ENCODE assay signal across 9 mouse cellular contexts in the genomic region with DNA sequence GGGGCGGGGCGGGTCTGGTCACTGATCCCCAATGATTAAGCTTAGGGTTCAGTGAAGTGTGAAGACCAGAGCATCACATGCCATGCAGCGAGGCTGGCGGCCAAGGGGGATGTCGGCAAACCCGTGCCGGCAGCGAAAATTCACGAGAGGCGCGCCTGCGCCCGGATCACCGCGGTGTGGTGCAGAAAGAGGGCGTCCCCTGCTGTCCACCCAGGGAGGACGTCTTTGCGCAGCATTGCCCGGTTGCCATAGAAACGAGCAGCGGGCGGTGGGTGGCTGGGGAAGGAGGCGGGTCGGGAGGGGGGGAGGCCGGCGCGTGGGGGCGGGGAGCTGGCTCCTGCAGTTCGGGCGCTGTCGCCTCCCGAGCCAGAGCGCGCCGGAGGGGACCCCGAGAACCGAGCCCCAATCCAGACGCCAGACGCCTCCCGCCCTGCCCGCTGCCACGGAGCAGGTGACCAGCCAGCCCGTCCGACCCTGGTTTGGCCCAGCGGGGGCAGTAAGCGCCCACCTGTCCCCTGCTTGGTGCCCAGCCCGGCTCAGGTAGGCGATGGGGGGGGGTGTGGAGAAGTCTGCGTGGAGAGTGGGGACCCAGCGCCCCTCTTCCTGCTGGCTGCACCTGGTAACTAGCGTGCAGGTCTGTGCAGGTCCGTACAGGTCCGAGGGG. TPM values are rescaled to one million over a fixed set of nuclear protein-coding genes. Genes with fewer than 3 reads are reported as not detected.
A peak's percentile ranks its signal among the peaks of the same experiment; 100 is the strongest.
DNase-seq lines count a peak whose midpoint lies in the region; ATAC-seq and TF ChIP-seq lines count a peak whose summit lies in the region.
"Had no signal": no experiment of that assay in that cellular context is flagged by ENCODE, and none has a peak within 500 bp of the region (broad histone marks: within the 10 kb centered on the region; RNA-seq: fewer than 3 reads in every experiment).

No protein-coding gene starts in this region.

- peaks cover 50% of the 10 kb centered on the region for H3K4me1 ChIP-seq in cerebellum, adult 2 months (ENCODE audit: control insufficient read depth, insufficient read depth, low read length)
- no peaks in the 10 kb centered on the region for H3K4me1 ChIP-seq in forebrain, postnatal 0 days (ENCODE audit: insufficient read depth)
- peaks cover 21% of the 10 kb centered on the region for H3K4me1 ChIP-seq in midbrain, embryonic 13.5 days (replicated peaks)
- peaks cover 4% of the 10 kb centered on the region; the same call in 1 of the 2 replicates for H3K4me1 ChIP-seq in stomach, embryonic 16.5 days (ENCODE audit: control insufficient read depth, insufficient read depth, low read length)

- H3K9me3 ChIP-seq in forebrain, postnatal 0 days (ENCODE audit: low read length), result 0 out of 2 replicates have a peak, but pooled peaks cover 4% of the 10 kb centered on the region
- no peaks in the 10 kb centered on the region for H3K9me3 ChIP-seq in midbrain, embryonic 13.5 days
- no peaks in the 10 kb centered on the region for H3K9me3 ChIP-seq in stomach, embryonic 16.5 days (replicated peaks; ENCODE audit: control insufficient read depth, low read length)

- under 1% methylated on average over 49 of the region's 53 CpGs for WGBS in cerebellum, adult 2 months
- 2% methylated on average over 44 of the region's 53 CpGs for WGBS in forebrain, postnatal 0 days
- WGBS in midbrain, embryonic 13.5 days, result under 1% methylated on average over 48 of the region's 53 CpGs
- WGBS in stomach, embryonic 16.5 days, result under 1% methylated on average over 51 of the region's 53 CpGs

- intact Hi-C loops in gastrocnemius, postnatal 14 days (cut with DNase I; ENCODE audit: low total_unique reads), result no loop called here
- intact Hi-C loops in left cerebral cortex, postnatal 4 days (cut with DNase I), result no loop called here

- DNase-seq in gastrocnemius, postnatal 14 days, result peak; percentile 54
- no peak for DNase-seq in gastrocnemius, adult 8-10 months (ENCODE audit: low spot score in 2 of 2)
- peak; percentile 74 to 78 for DNase-seq in cerebellum, adult 2 months
- DNase-seq in forebrain, postnatal 0 days, result peak; percentile 91
- DNase-seq in kidney, adult 11 months, result peak; percentile 23
- peak; percentile 91 for DNase-seq in left cerebral cortex, postnatal 4 days

- peak overlapping the region; percentile 79 for H3K9ac ChIP-seq in forebrain, postnatal 0 days
- H3K9ac ChIP-seq in midbrain, embryonic 13.5 days (replicated peaks), result peak overlapping the region; percentile 77
- H3K9ac ChIP-seq in stomach, embryonic 16.5 days (ENCODE audit: low read length), result peak overlapping the region; percentile 54

- ATAC-seq in forebrain, postnatal 0 days, result peak; percentile 90
- peak; percentile 71 for ATAC-seq in midbrain, embryonic 13.5 days
- ATAC-seq in stomach, embryonic 16.5 days (ENCODE audit: insufficient read depth, low FRiP score), result peak; percentile 31; the same call in 1 of the 2 replicates

- TF ChIP-seq POLR2A in cerebellum, adult 2 months (IDR thresholded peaks at IDR 0.05; ENCODE audit: borderline replicate concordance, insufficient read depth, low read length), result no peak

- H3K27me3 ChIP-seq in cerebellum, adult 2 months (ENCODE audit: control insufficient read depth, insufficient read depth, low read length), result no peaks in the 10 kb centered on the region
- H3K27me3 ChIP-seq in forebrain, postnatal 0 days (ENCODE audit: insufficient read depth, low read length), result no peaks in the 10 kb centered on the region
- peaks cover 43% of the 10 kb centered on the region for H3K27me3 ChIP-seq in midbrain, embryonic 13.5 days
- H3K27me3 ChIP-seq in stomach, embryonic 16.5 days (ENCODE audit: control insufficient read depth, insufficient read depth, low read length), result peaks cover 32% of the 10 kb centered on the region

- peak overlapping the region; percentile 37 for H3K4me3 ChIP-seq in cerebellum, adult 2 months (replicated peaks; ENCODE audit: insufficient read depth, low read depth, low read length)
- peak overlapping the region; percentile 61 for H3K4me3 ChIP-seq in forebrain, postnatal 0 days (ENCODE audit: low read depth, low read length)
- H3K4me3 ChIP-seq in midbrain, embryonic 13.5 days (replicated peaks), result peak overlapping the region; percentile 61
- peak overlapping the region; percentile 40 for H3K4me3 ChIP-seq in stomach, embryonic 16.5 days (replicated peaks; ENCODE audit: low read length)

- peak; percentile 54; the same call in 1 of the 2 replicates for TF ChIP-seq CTCF in cerebellum, adult 2 months (IDR thresholded peaks at IDR 0.05; ENCODE audit: borderline replicate concordance, insufficient read depth, low read depth, low read length)
- TF ChIP-seq CTCF in forebrain, postnatal 0 days (IDR thresholded peaks at IDR 0.05; ENCODE audit: low read depth), result peak; percentile 82

- peak overlapping the region; percentile 24; the same call in 1 of the 2 replicates for H3K27ac ChIP-seq in cerebellum, adult 2 months (ENCODE audit: insufficient read depth, low read length)
- 0 out of 2 replicates have a peak overlapping the region, but pooled peaks have one; percentile 45 for H3K27ac ChIP-seq in forebrain, postnatal 0 days (ENCODE audit: low read depth, low read length)
- no peak overlapping the region for H3K27ac ChIP-seq in midbrain, embryonic 13.5 days
- no peak overlapping the region for H3K27ac ChIP-seq in stomach, embryonic 16.5 days (ENCODE audit: low read length)

- no peaks in the 10 kb centered on the region for H3K36me3 ChIP-seq in forebrain, postnatal 0 days (ENCODE audit: insufficient read depth)
- no peaks in the 10 kb centered on the region for H3K36me3 ChIP-seq in midbrain, embryonic 13.5 days
- H3K36me3 ChIP-seq in stomach, embryonic 16.5 days (ENCODE audit: control insufficient read depth, insufficient read depth, low read length), result no peaks in the 10 kb centered on the region

- H3K4me2 ChIP-seq in forebrain, postnatal 0 days (ENCODE audit: low read depth), result peak overlapping the region; percentile 97
- peak overlapping the region; percentile 96 for H3K4me2 ChIP-seq in midbrain, embryonic 13.5 days (replicated peaks)
- H3K4me2 ChIP-seq in stomach, embryonic 16.5 days (ENCODE audit: low read depth, low read length), result peak overlapping the region; percentile 67

RNA-seq across cellular contexts. Expression of a gene that starts 29.7 kb away (rescaled TPM):
- under 1 TPM; 0.13 to 0.23 TPM for total RNA-seq in gastrocnemius, postnatal 14 days (2021)
- under 1 TPM in 2 of 4 experiments, not detected in 2; 0.15 to 0.51 TPM for total RNA-seq in gastrocnemius, adult 8-10 months (2022)
- polyA plus RNA-seq in cerebellum, adult 2 months (2012; rRNA removed), result 228 and 244 TPM in 2 replicates
- 29.3 and 38.7 TPM in 2 replicates for total RNA-seq in forebrain, postnatal 0 days (2014; rRNA removed)
- 42.5 and 62.5 TPM in 2 replicates for polyA plus RNA-seq in forebrain, postnatal 0 days (2015; fragmentation: Nextera tagmentation; extraction: Ambion mirVana)
- total RNA-seq in left cerebral cortex, postnatal 4 days (2021), result 10 to 100 TPM; 66.7 to 77.1 TPM
- polyA plus RNA-seq in midbrain, embryonic 13.5 days (2015; fragmentation: Nextera tagmentation; extraction: Ambion mirVana), result 19.9 and 23.6 TPM in 2 replicates
- 1.2 and 1.6 TPM in 2 replicates for polyA plus RNA-seq in stomach, embryonic 16.5 days (2015; fragmentation: Nextera tagmentation; extraction: Ambion mirVana)
- polyA plus RNA-seq: C2C12 had no signal

RNA-seq across cellular contexts. Expression of a gene that starts 43.7 kb away (rescaled TPM):
- total RNA-seq in gastrocnemius, postnatal 14 days (2021), result under 1 TPM; 0.33 to 0.47 TPM
- not detected for total RNA-seq in gastrocnemius, adult 8-10 months (2022)
- 1.2 and 1.3 TPM in 2 replicates for polyA plus RNA-seq in cerebellum, adult 2 months (2012; rRNA removed)
- total RNA-seq in forebrain, postnatal 0 days (2014; rRNA removed), result 2.3 and 3.5 TPM in 2 replicates
- polyA plus RNA-seq in forebrain, postnatal 0 days (2015; fragmentation: Nextera tagmentation; extraction: Ambion mirVana), result 1.5 and 2.3 TPM in 2 replicates
- total RNA-seq in left cerebral cortex, postnatal 4 days (2021), result 1 to 10 TPM; 2.8 to 5.8 TPM
- polyA plus RNA-seq in midbrain, embryonic 13.5 days (2015; fragmentation: Nextera tagmentation; extraction: Ambion mirVana), result 0.90 and 1.3 TPM in 2 replicates
- polyA plus RNA-seq in stomach, embryonic 16.5 days (2015; fragmentation: Nextera tagmentation; extraction: Ambion mirVana), result 22.5 and 28.4 TPM in 2 replicates
- polyA plus RNA-seq: C2C12 had no signal

RNA-seq across cellular contexts. Expression of a gene that starts 48.5 kb away (rescaled TPM):
- 100 to 1,000 TPM; 514 to 595 TPM for total RNA-seq in gastrocnemius, postnatal 14 days (2021)
- 100 to 1,000 TPM; 332 to 455 (median 370) TPM for total RNA-seq in gastrocnemius, adult 8-10 months (2022)
- polyA plus RNA-seq in cerebellum, adult 2 months (2012; rRNA removed), result 479 and 488 TPM in 2 replicates
- 1,348 and 1,517 TPM in 2 replicates for total RNA-seq in forebrain, postnatal 0 days (2014; rRNA removed)
- polyA plus RNA-seq in forebrain, postnatal 0 days (2015; fragmentation: Nextera tagmentation; extraction: Ambion mirVana), result 502 and 620 TPM in 2 replicates
- 100 to 1,000 TPM; 695 to 751 TPM for total RNA-seq in left cerebral cortex, postnatal 4 days (2021)
- polyA plus RNA-seq in midbrain, embryonic 13.5 days (2015; fragmentation: Nextera tagmentation; extraction: Ambion mirVana), result 570 and 610 TPM in 2 replicates
- polyA plus RNA-seq in stomach, embryonic 16.5 days (2015; fragmentation: Nextera tagmentation; extraction: Ambion mirVana), result 734 and 881 TPM in 2 replicates

RNA-seq across cellular contexts. Expression of a gene that starts 50.0 kb away (rescaled TPM):
- not detected for total RNA-seq in gastrocnemius, postnatal 14 days (2021)
- total RNA-seq in gastrocnemius, adult 8-10 months (2022), result 1 to 10 TPM in 2 of 4 experiments, not detected in 2; 1.5 to 2.2 TPM
- polyA plus RNA-seq in cerebellum, adult 2 months (2012; rRNA removed), result 0.16 TPM in 2 replicates
- total RNA-seq in forebrain, postnatal 0 days (2014; rRNA removed), result not detected in 2 replicates
- not detected in 2 replicates for polyA plus RNA-seq in forebrain, postnatal 0 days (2015; fragmentation: Nextera tagmentation; extraction: Ambion mirVana)
- total RNA-seq in left cerebral cortex, postnatal 4 days (2021), result not detected
- not detected in 2 replicates for polyA plus RNA-seq in midbrain, embryonic 13.5 days (2015; fragmentation: Nextera tagmentation; extraction: Ambion mirVana)
- polyA plus RNA-seq in stomach, embryonic 16.5 days (2015; fragmentation: Nextera tagmentation; extraction: Ambion mirVana), result not detected in 2 replicates
- polyA plus RNA-seq: C2C12 had no signal

Comparison
In these comparisons a context has a peak if more than half of its experiments do, and no peak if none do; other contexts are left out.
1. DNase-seq: peak in gastrocnemius, postnatal 14 days (single experiment), cerebellum, adult 2 months (2 of 2), forebrain, postnatal 0 days (single experiment), kidney, adult 11 months (single experiment) and left cerebral cortex, postnatal 4 days (single experiment); none in gastrocnemius, adult 8-10 months (0 of 2).
2. H3K27ac ChIP-seq: peak in cerebellum, adult 2 months (single experiment) and forebrain, postnatal 0 days (single experiment); none in midbrain, embryonic 13.5 days (single experiment) and stomach, embryonic 16.5 days (single experiment).
3. ATAC-seq: peak in every context shown above with its lines; median percentile 90 in forebrain, postnatal 0 days; 71 in midbrain, embryonic 13.5 days; 31 in stomach, embryonic 16.5 days.
4. RNA of a gene that starts 29.7 kb away (total RNA-seq): 66.7 to 77.1 TPM in left cerebral cortex, postnatal 4 days and 29.3 to 38.7 TPM in forebrain, postnatal 0 days; 0.13 to 0.23 TPM in gastrocnemius, postnatal 14 days and 0.15 to 0.51 TPM in gastrocnemius, adult 8-10 months; every median in the first group is over 10 times any median in the second.
5. Peak in every context shown above with its lines, with median percentiles within 50 percentile points of each other: H3K4me3 ChIP-seq, H3K4me2 ChIP-seq and H3K9ac ChIP-seq.